Mouse (Mus musculus) ES-Bruce4 (cell line): ENCODE measurements around the gene Hapln3.

Experiments
- CTCF ChIP-seq: IDR thresholded peaks from one replicate; pipeline ENCODE4 v1.8.1; 2011; ENCODE audit warnings: low read depth, low read length
- EP300 ChIP-seq: IDR thresholded peaks from 2 replicates; pipeline ENCODE4 v1.6.1; 2011; ENCODE audit warnings: low read depth, low read length; ENCODE audit not compliant: insufficient read depth
- POLR2A ChIP-seq: IDR thresholded peaks from one replicate; pipeline ENCODE4 v1.8.1; 2011; ENCODE audit warnings: low read length; ENCODE audit not compliant: insufficient read depth

GRCm38 (mm10) chr7:79167006-79167562 is 36.3 kb upstream of the Hapln3 start:
- TF ChIP-seq CTCF (no peak), POLR2A (no peak), EP300 (no peak)
